Mouse (Mus musculus): ENCODE data around the gene Fbxl18. TPM values are rescaled to one million over a fixed set of nuclear protein-coding genes. Genes with fewer than 3 reads are reported as not detected.
A peak's percentile ranks its signal among the peaks of the same experiment; 100 is the strongest.

The Fbxl18 gene
- polyA plus RNA-seq, 1 experiment = 9.9 TPM

GRCm38 (mm10) chr5:142877337-142878280 lies 17.6 kb downstream of the Fbxl18 start:
- 26% methylated on average over 11 of the region's 11 CpGs for WGBS
- no peak for DNase-seq (ENCODE audit: low read depth, low spot score)

GRCm38 (mm10) chr5:142876896-142877295 lies 18.3 kb downstream of the Fbxl18 start:
- DNase-seq (ENCODE audit: low read depth, low spot score) = no peak
- 75% methylated on average over 5 of the region's 5 CpGs for WGBS

GRCm38 (mm10) chr5:142875513-142875905 lies 19.7 kb downstream of the Fbxl18 start:
- DNase-seq (ENCODE audit: low read depth, low spot score) = no peak

GRCm38 (mm10) chr5:142874791-142875512 lies 20.3 kb downstream of the Fbxl18 start:
- DNase-seq (ENCODE audit: low read depth, low spot score) = no peak
- 85% methylated on average over 13 of the region's 13 CpGs for WGBS

More at GRCm38 (mm10) chr5:142875513-142875905, 19.7 kb downstream of the Fbxl18 start:
- WGBS = 94% methylated on average over 10 of the region's 10 CpGs

GRCm38 (mm10) chr5:142873718-142874117 lies 21.5 kb downstream of the Fbxl18 start:
- DNase-seq (ENCODE audit: low read depth, low spot score) = no peak
- 93% methylated on average over 7 of the region's 7 CpGs for WGBS

- no peak for DNase-seq (ENCODE audit: low read depth, low spot score)
- WGBS = 72% methylated on average over 12 of the region's 12 CpGs
These were observed 23.5 kb downstream of the Fbxl18 start for GRCm38 (mm10) chr5:142871765-142872164.

GRCm38 (mm10) chr5:142869463-142869862 lies 25.8 kb downstream of the Fbxl18 start:
- no peak for DNase-seq (ENCODE audit: low read depth, low spot score)
- 80% methylated on average over 13 of the region's 13 CpGs for WGBS

- DNase-seq (ENCODE audit: low read depth, low spot score) = no peak
- WGBS = 57% methylated on average over 16 of the region's 16 CpGs
These were observed 37.4 kb downstream of the Fbxl18 start for GRCm38 (mm10) chr5:142857763-142858229.

GRCm38 (mm10) chr5:142856408-142856807 lies 38.8 kb downstream of the Fbxl18 start:
- 77% methylated on average over 4 of the region's 4 CpGs for WGBS
- DNase-seq (ENCODE audit: low read depth, low spot score) = no peak

- no peak for DNase-seq (ENCODE audit: low read depth, low spot score)
These were observed 40.3 kb downstream of the Fbxl18 start for GRCm38 (mm10) chr5:142854877-142855276.

GRCm38 (mm10) chr5:142853585-142853984 lies 41.6 kb downstream of the Fbxl18 start:
- WGBS = 62% methylated on average over 6 of the region's 6 CpGs
- DNase-seq (ENCODE audit: low read depth, low spot score) = no peak

More at GRCm38 (mm10) chr5:142854877-142855276, 40.3 kb downstream of the Fbxl18 start:
- 83% methylated on average over 10 of the region's 10 CpGs for WGBS

- 35% methylated on average over 5 of the region's 5 CpGs for WGBS
- no peak for DNase-seq (ENCODE audit: low read depth, low spot score)
These were observed 43.6 kb downstream of the Fbxl18 start for GRCm38 (mm10) chr5:142851681-142852049.

- 41% methylated on average over 7 of the region's 7 CpGs for WGBS
- DNase-seq (ENCODE audit: low read depth, low spot score) = peak; percentile 74
These were observed 44.1 kb downstream of the Fbxl18 start for GRCm38 (mm10) chr5:142850916-142851680.

GRCm38 (mm10) chr5:142850476-142850875 lies 44.7 kb downstream of the Fbxl18 start:
- DNase-seq (ENCODE audit: low read depth, low spot score) = no peak
- WGBS = 86% methylated on average over 9 of the region's 9 CpGs

- DNase-seq (ENCODE audit: low read depth, low spot score) = no peak
- 91% methylated on average over 7 of the region's 7 CpGs for WGBS
These were observed 46.3 kb downstream of the Fbxl18 start for GRCm38 (mm10) chr5:142848911-142849310.

GRCm38 (mm10) chr5:142848149-142848548 lies 47.1 kb downstream of the Fbxl18 start:
- DNase-seq (ENCODE audit: low read depth, low spot score) = no peak

GRCm38 (mm10) chr5:142844467-142844866 lies 50.8 kb downstream of the Fbxl18 start:
- DNase-seq (ENCODE audit: low read depth, low spot score) = no peak
- WGBS = 54% methylated on average over 8 of the region's 8 CpGs

More at GRCm38 (mm10) chr5:142848149-142848548, 47.1 kb downstream of the Fbxl18 start:
- WGBS = 44% methylated on average over 3 of the region's 3 CpGs

- WGBS = 42% methylated on average over 7 of the region's 7 CpGs
- no peak for DNase-seq (ENCODE audit: low read depth, low spot score)
These were observed 53.0 kb downstream of the Fbxl18 start for GRCm38 (mm10) chr5:142842137-142842642.

GRCm38 (mm10) chr5:142841372-142842136 lies 53.7 kb downstream of the Fbxl18 start:
- DNase-seq (ENCODE audit: low read depth, low spot score) = no peak
- WGBS = 64% methylated on average over 8 of the region's 8 CpGs
